Comparison of ENCODE assay signal across 24 mouse cellular contexts in the genomic region with DNA sequence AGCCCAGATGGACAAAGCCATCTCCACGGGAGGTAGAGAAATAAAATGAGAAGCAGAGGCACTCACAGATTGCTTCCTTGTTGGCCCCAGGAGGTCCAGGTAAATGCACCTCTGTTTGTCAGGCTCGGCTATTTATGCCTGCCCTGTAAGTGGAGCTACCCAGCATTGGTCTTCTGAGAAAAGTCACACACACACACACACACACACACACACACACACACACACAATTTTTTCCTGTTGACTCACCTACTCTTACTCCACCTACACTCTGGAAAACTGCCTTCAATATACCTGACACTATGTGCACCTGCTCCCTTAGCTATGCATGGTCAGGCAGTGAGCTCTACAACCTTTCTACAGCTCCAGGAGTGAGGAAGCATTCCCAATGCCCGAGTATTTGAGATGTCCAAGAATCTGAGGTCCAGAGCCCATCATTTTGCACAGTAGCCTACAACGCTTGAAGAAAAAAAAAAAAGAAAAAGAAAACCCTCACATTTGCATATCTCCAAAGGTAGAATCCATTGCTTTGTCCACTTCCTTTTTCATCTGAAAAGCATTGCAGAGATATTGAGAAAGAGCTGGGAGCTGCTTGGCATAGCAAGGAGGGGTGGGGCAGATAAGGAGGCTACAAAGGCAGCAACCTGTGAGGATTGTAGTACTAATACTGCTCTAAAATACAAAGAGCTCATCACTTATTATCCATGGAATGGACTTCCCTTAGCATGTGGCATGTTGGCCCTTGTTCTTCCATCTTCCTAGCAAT. TPM values are rescaled to one million over a fixed set of nuclear protein-coding genes. Genes with fewer than 3 reads are reported as not detected.
A peak's percentile ranks its signal among the peaks of the same experiment; 100 is the strongest.
DNase-seq lines count a peak whose midpoint lies in the region; ATAC-seq and TF ChIP-seq lines count a peak whose summit lies in the region.
"Had no signal": no experiment of that assay in that cellular context is flagged by ENCODE, and none has a peak within 500 bp of the region (broad histone marks: within the 10 kb centered on the region; RNA-seq: fewer than 3 reads in every experiment).

Gene Sftpd (minus strand): TSS at position 91 of the 763 bp plus-strand sequence.

- 76% methylated on average over 4 of the region's 4 CpGs for WGBS in intestine, embryonic 16.5 days
- WGBS in lung, postnatal 0 days = 47% methylated on average over 4 of the region's 4 CpGs
- WGBS in midbrain, embryonic 14.5 days = 80% methylated on average over 4 of the region's 4 CpGs
- WGBS in forebrain, embryonic 10.5 days = 81% methylated on average over 4 of the region's 4 CpGs

- H3K4me3 ChIP-seq in CH12.LX (replicated peaks in 1 of 3; ENCODE audit: low read depth in 2 of 3, low read length in 2 of 3, poor library complexity in 1 of 3) = no peak within 1 kb of the TSS
- H3K4me3 ChIP-seq in intestine, embryonic 16.5 days (ENCODE audit: low read length) = no peak within 1 kb of the TSS
- H3K4me3 ChIP-seq in lung, postnatal 0 days (ENCODE audit: low read depth, low read length) = peak within 1 kb of the TSS; percentile 23
- H3K4me3 ChIP-seq in gastrocnemius, adult 2 months = no peak within 1 kb of the TSS
- no peak within 1 kb of the TSS for H3K4me3 ChIP-seq in midbrain, embryonic 14.5 days (replicated peaks; ENCODE audit: low read depth, low read length)
- H3K4me3 ChIP-seq in forebrain, embryonic 10.5 days = no peak within 1 kb of the TSS
- H3K4me3 ChIP-seq: embryonic facial prominence, embryonic 13.5 days; heart, embryonic 10.5 days; hindbrain, embryonic 10.5 days; hindbrain, embryonic 15.5 days had no signal

- H3K79me2 ChIP-seq in CH12.LX (replicated peaks; ENCODE audit: control insufficient read depth, extremely low read depth, insufficient read depth, poor library complexity, severe bottlenecking) = no peaks in the 10 kb centered on the region

- ATAC-seq in intestine, embryonic 16.5 days = peak; percentile 73
- ATAC-seq in lung, postnatal 0 days = peak; percentile 84
- ATAC-seq in midbrain, embryonic 14.5 days (ENCODE audit: low FRiP score, low TSS enrichment) = no peak
- ATAC-seq: forebrain, embryonic 14.5 days had no signal

- H3K27ac ChIP-seq in CH12.LX (ENCODE audit: insufficient read depth, low read depth) = no peak within 1 kb of the TSS
- no peak within 1 kb of the TSS for H3K27ac ChIP-seq in intestine, embryonic 16.5 days (ENCODE audit: low read length)
- peak within 1 kb of the TSS; percentile 76 for H3K27ac ChIP-seq in lung, postnatal 0 days (ENCODE audit: low read length)
- H3K27ac ChIP-seq in gastrocnemius, adult 2 months = no peak within 1 kb of the TSS
- no peak within 1 kb of the TSS for H3K27ac ChIP-seq in midbrain, embryonic 14.5 days (replicated peaks; ENCODE audit: low read depth, low read length)
- H3K27ac ChIP-seq in forebrain, embryonic 10.5 days = no peak within 1 kb of the TSS
- H3K27ac ChIP-seq: embryonic facial prominence, embryonic 13.5 days; heart, embryonic 10.5 days; hindbrain, embryonic 10.5 days; hindbrain, embryonic 15.5 days had no signal

- TF ChIP-seq EP300 in CH12.LX (IDR thresholded peaks at IDR 0.05; ENCODE audit: low read length) = no peak
- peak; percentile 73 for TF ChIP-seq EP300 in lung, postnatal 0 days (IDR thresholded peaks at IDR 0.05)

- H3K36me3 ChIP-seq in CH12.LX (replicated peaks in 1 of 2; ENCODE audit: control insufficient read depth in 1 of 2, insufficient read depth in 1 of 2, low read length in 1 of 2) = no peaks in the 10 kb centered on the region
- no peaks in the 10 kb centered on the region for H3K36me3 ChIP-seq in intestine, embryonic 16.5 days (ENCODE audit: control insufficient read depth, insufficient read depth, low read length)
- no peaks in the 10 kb centered on the region for H3K36me3 ChIP-seq in lung, postnatal 0 days (ENCODE audit: insufficient read depth, low read length)
- H3K36me3 ChIP-seq in midbrain, embryonic 14.5 days (ENCODE audit: control insufficient read depth, insufficient read depth, low read length) = no peaks in the 10 kb centered on the region
- H3K36me3 ChIP-seq in forebrain, embryonic 10.5 days (replicated peaks) = no peaks in the 10 kb centered on the region
- H3K36me3 ChIP-seq: embryonic facial prominence, embryonic 13.5 days; heart, embryonic 10.5 days; hindbrain, embryonic 10.5 days; hindbrain, embryonic 15.5 days had no signal

- no peak for TF ChIP-seq POLR2A in CH12.LX (IDR thresholded peaks at IDR 0.05; ENCODE audit: low read depth, low read length)

- intact Hi-C loops in gastrocnemius, adult 2 months (cut with DNase I) = no loop called here

- no peaks in the 10 kb centered on the region for H3K27me3 ChIP-seq in CH12.LX (replicated peaks)
- no peaks in the 10 kb centered on the region for H3K27me3 ChIP-seq in intestine, embryonic 16.5 days (replicated peaks; ENCODE audit: control insufficient read depth, insufficient read depth, low read length)
- no peaks in the 10 kb centered on the region for H3K27me3 ChIP-seq in lung, postnatal 0 days (replicated peaks; ENCODE audit: insufficient read depth, low read length)
- H3K27me3 ChIP-seq in midbrain, embryonic 14.5 days (ENCODE audit: control insufficient read depth, insufficient read depth, low read length) = no peaks in the 10 kb centered on the region
- H3K27me3 ChIP-seq in forebrain, embryonic 10.5 days (ENCODE audit: poor library complexity, severe bottlenecking) = no peaks in the 10 kb centered on the region
- H3K27me3 ChIP-seq: embryonic facial prominence, embryonic 13.5 days; hindbrain, embryonic 15.5 days had no signal

- H3K9me3 ChIP-seq in CH12.LX (replicated peaks; ENCODE audit: low read length) = no peaks in the 10 kb centered on the region
- H3K9me3 ChIP-seq in intestine, embryonic 16.5 days (ENCODE audit: control insufficient read depth, low read length) = no peaks in the 10 kb centered on the region
- H3K9me3 ChIP-seq in lung, postnatal 0 days (ENCODE audit: low read length) = no peaks in the 10 kb centered on the region
- H3K9me3 ChIP-seq in midbrain, embryonic 14.5 days (ENCODE audit: control insufficient read depth, low read length) = no peaks in the 10 kb centered on the region
- H3K9me3 ChIP-seq in forebrain, embryonic 10.5 days = no peaks in the 10 kb centered on the region
- H3K9me3 ChIP-seq: embryonic facial prominence, embryonic 13.5 days; heart, embryonic 10.5 days; hindbrain, embryonic 10.5 days; hindbrain, embryonic 15.5 days had no signal

- H3K4me2 ChIP-seq in CH12.LX (ENCODE audit: insufficient read depth, low read depth, poor library complexity, severe bottlenecking) = no peak within 1 kb of the TSS; the same call in 1 of the 2 replicates
- H3K4me2 ChIP-seq in intestine, embryonic 16.5 days (ENCODE audit: low read depth, low read length) = no peak within 1 kb of the TSS
- H3K4me2 ChIP-seq in lung, postnatal 0 days (replicated peaks; ENCODE audit: low read depth, low read length) = peak within 1 kb of the TSS; percentile 44
- H3K4me2 ChIP-seq in midbrain, embryonic 14.5 days (ENCODE audit: low read length) = no peak within 1 kb of the TSS
- H3K4me2 ChIP-seq: embryonic facial prominence, embryonic 13.5 days; hindbrain, embryonic 15.5 days had no signal

- DNase-seq in CH12.LX (ENCODE audit: extremely low read depth) = no peak
- DNase-seq in lung, postnatal 0 days (ENCODE audit: low spot score) = peak; percentile 82
- peak; percentile 66 for DNase-seq in lung, postnatal 36 days
- no peak for DNase-seq in gastrocnemius, adult 2 months
- no peak for DNase-seq in midbrain, embryonic 14.5 days
- no peak for DNase-seq in forebrain, embryonic 10.5 days (ENCODE audit: extremely low spot score, low spot score)
- DNase-seq: adrenal gland, adult 8-10 months; cerebellum, adult 11 months; cerebellum, adult 8-10 months; cerebellum, postnatal 25 days; gastrocnemius, postnatal 10 days; heart, adult 18-20 months; heart, postnatal 10 days had no signal

- H3K4me1 ChIP-seq in CH12.LX (ENCODE audit: control insufficient read depth in 1 of 2, insufficient read depth in 2 of 2) = 0 out of 4 replicates have a peak, but pooled peaks cover 0 to 5% of the 10 kb centered on the region in 2 experiments
- no peaks in the 10 kb centered on the region for H3K4me1 ChIP-seq in intestine, embryonic 16.5 days (ENCODE audit: control insufficient read depth, insufficient read depth, low read length)
- no peaks in the 10 kb centered on the region for H3K4me1 ChIP-seq in lung, postnatal 0 days (ENCODE audit: insufficient read depth, low read depth, low read length)
- H3K4me1 ChIP-seq in midbrain, embryonic 14.5 days (ENCODE audit: control insufficient read depth, insufficient read depth, low read length) = no peaks in the 10 kb centered on the region
- H3K4me1 ChIP-seq in forebrain, embryonic 10.5 days = no peaks in the 10 kb centered on the region
- H3K4me1 ChIP-seq: embryonic facial prominence, embryonic 13.5 days; heart, embryonic 10.5 days; hindbrain, embryonic 10.5 days; hindbrain, embryonic 15.5 days had no signal

- TF ChIP-seq CTCF in CH12.LX (conservative IDR thresholded peaks at IDR 0.05 in 1 of 2, IDR thresholded peaks at IDR 0.05 in 1 of 2; ENCODE audit: low read depth in 2 of 2, low read length in 2 of 2) = no peak
- no peak for TF ChIP-seq CTCF in lung, postnatal 0 days (IDR thresholded peaks at IDR 0.05)
- TF ChIP-seq CTCF in gastrocnemius, adult 2 months (IDR thresholded peaks at IDR 0.05) = no peak

- in situ Hi-C loops in CH12.LX (cut with MboI; ENCODE audit: low pct_ligation_motif_present, low pct_unique_long_range_greater_than_20kb, low sequenced_read_pairs) = no loop called here

- TF ChIP-seq RAD21 in CH12.LX (IDR thresholded peaks at IDR 0.05; ENCODE audit: low read depth, low read length) = no peak

- dilution Hi-C loops in CH12.LX (cut with MboI; ENCODE audit: extremely low pct_ligation_motif_present, extremely low pct_unique_long_range_greater_than_20kb, low sequenced_read_pairs) = no loop called here

- no peak within 1 kb of the TSS for H3K9ac ChIP-seq in CH12.LX (ENCODE audit: insufficient read depth, low read depth)
- H3K9ac ChIP-seq in intestine, embryonic 16.5 days (ENCODE audit: low read depth, low read length) = no peak within 1 kb of the TSS
- peak within 1 kb of the TSS; percentile 27 for H3K9ac ChIP-seq in lung, postnatal 0 days (replicated peaks; ENCODE audit: low read depth)
- no peak within 1 kb of the TSS for H3K9ac ChIP-seq in midbrain, embryonic 14.5 days (replicated peaks; ENCODE audit: low read length)
- H3K9ac ChIP-seq: embryonic facial prominence, embryonic 13.5 days; hindbrain, embryonic 15.5 days had no signal

TF ChIP-seq in CH12.LX, 34 proteins besides CTCF, POLR2A, EP300 and RAD21:
- TF ChIP-seq KAT2A (IDR thresholded peaks at IDR 0.05; ENCODE audit: insufficient replicate concordance, low read length) (no peak), ZNF384 (IDR thresholded peaks at IDR 0.05; ENCODE audit: low read depth, low read length) (peak; percentile 38; the same call in 1 of the 2 replicates)

RNA-seq across cellular contexts. Expression of gene Sftpd, which starts in this region (rescaled TPM):
- total RNA-seq in CH12.LX (2012; rRNA removed) (not detected in 2 replicates), CH12.LX (2014; rRNA removed) (not detected in 2 replicates)
- not detected in 2 replicates for polyA plus RNA-seq in CH12.LX (2012; ENCODE audit: insufficient read length, low read depth)
- 0.10 and 0.17 TPM in 2 replicates for polyA plus RNA-seq in intestine, embryonic 16.5 days (2015; fragmentation: Nextera tagmentation; extraction: Ambion mirVana)
- 1,484 and 1,674 TPM in 2 replicates for polyA plus RNA-seq in lung, postnatal 0 days (2015; fragmentation: Nextera tagmentation; extraction: Ambion mirVana)
- not detected for total RNA-seq in gastrocnemius, adult 2 months (2021)
- not detected in 2 replicates for polyA plus RNA-seq in midbrain, embryonic 14.5 days (2014; fragmentation: Nextera tagmentation; extraction: Ambion mirVana)
- not detected in 2 replicates for polyA plus RNA-seq in forebrain, embryonic 10.5 days (2016; fragmentation: Nextera tagmentation; extraction: Ambion mirVana)
- total RNA-seq: adrenal gland, adult 8-10 months; adrenal gland, postnatal 4 days; gastrocnemius, postnatal 10 days; gastrocnemius, postnatal 4 days; heart, postnatal 10 days had no signal
- polyA plus RNA-seq: brain, embryonic 14.5 days; cortical plate, adult 2 months; embryonic facial prominence, embryonic 13.5 days; forebrain, embryonic 14.5 days; heart, embryonic 10.5 days; heart, embryonic 14.5 days; hindbrain, embryonic 10.5 days; hindbrain, embryonic 15.5 days had no signal

Comparison
In these comparisons a context has a peak if more than half of its experiments do, and no peak if none do; other contexts are left out.
1. RNA of gene Sftpd (polyA plus RNA-seq): 1,484 to 1,674 TPM in lung, postnatal 0 days; 0.10 to 0.17 TPM in intestine, embryonic 16.5 days, not detected in CH12.LX, not detected in midbrain, embryonic 14.5 days and not detected in forebrain, embryonic 10.5 days; every median in the first group is over 1,000 times any median in the second.
2. Peak in ATAC-seq in intestine, embryonic 16.5 days; RNA of the gene not detected or under 1 TPM.
3. DNase-seq: peak in lung, postnatal 0 days (single experiment) and lung, postnatal 36 days (single experiment); none in CH12.LX (single experiment), gastrocnemius, adult 2 months (single experiment), midbrain, embryonic 14.5 days (single experiment) and forebrain, embryonic 10.5 days (single experiment).